Mouse (Mus musculus): Measurements from ENCODE around the gene Gm5460. TPM values are rescaled to one million over a fixed set of nuclear protein-coding genes. Genes with fewer than 3 reads are reported as not detected.

Gm5460 gene
- not detected in 2 replicates for polyA plus RNA-seq (2015; fragmentation: Nextera tagmentation; extraction: Ambion mirVana)

- Histone ChIP-seq H3K4me3 (replicated peaks; ENCODE audit: low read length) (no peak within 1 kb of the TSS), H3K4me1 (ENCODE audit: control insufficient read depth, insufficient read depth, low read length) (no peaks in the 10 kb centered on the region), H3K9me3 (replicated peaks; ENCODE audit: control insufficient read depth, low read length) (no peaks in the 10 kb centered on the region), H3K4me2 (ENCODE audit: low read depth, low read length) (no peak within 1 kb of the TSS), H3K9ac (ENCODE audit: low read length) (no peak within 1 kb of the TSS), H3K36me3 (ENCODE audit: control insufficient read depth, insufficient read depth, low read length) (no peaks in the 10 kb centered on the region), H3K27me3 (ENCODE audit: control insufficient read depth, insufficient read depth, low read length) (no peaks in the 10 kb centered on the region), H3K27ac (ENCODE audit: low read length) (no peak within 1 kb of the TSS)
- no peak for ATAC-seq (ENCODE audit: insufficient read depth, low FRiP score)
- WGBS, result 92% methylated on average over 4 of the region's 4 CpGs
These were observed at the start of gene Gm5460 for GRCm38 (mm10) chr14:34016381-34016780. Gm5460 (plus strand) TSS chr14:34016758.

- WGBS, result 36% methylated on average over 7 of the region's 7 CpGs
- peak; percentile 47; the same call in 1 of the 2 replicates for ATAC-seq (ENCODE audit: insufficient read depth, low FRiP score)
These were observed 43.9 kb upstream of the Gm5460 start for GRCm38 (mm10) chr14:33972679-33973078.

GRCm38 (mm10) chr14:33974752-33975151 lies 41.8 kb upstream of the Gm5460 start:
- Histone ChIP-seq H3K27ac (ENCODE audit: low read length) (no peak overlapping the region), H3K27me3 (ENCODE audit: control insufficient read depth, insufficient read depth, low read length) (no peaks in the 10 kb centered on the region), H3K36me3 (ENCODE audit: control insufficient read depth, insufficient read depth, low read length) (no peaks in the 10 kb centered on the region), H3K9me3 (replicated peaks; ENCODE audit: control insufficient read depth, low read length) (no peaks in the 10 kb centered on the region), H3K4me1 (ENCODE audit: control insufficient read depth, insufficient read depth, low read length) (peaks cover 4% of the 10 kb centered on the region), H3K4me2 (ENCODE audit: low read depth, low read length) (no peak overlapping the region), H3K4me3 (replicated peaks; ENCODE audit: low read length) (no peak overlapping the region), H3K9ac (ENCODE audit: low read length) (no peak overlapping the region)
- 77% methylated on average over 5 of the region's 5 CpGs for WGBS
- no peak for ATAC-seq (ENCODE audit: insufficient read depth, low FRiP score)

More at GRCm38 (mm10) chr14:33972679-33973078, 43.9 kb upstream of the Gm5460 start:
- Histone ChIP-seq H3K36me3 (ENCODE audit: control insufficient read depth, insufficient read depth, low read length) (no peaks in the 10 kb centered on the region), H3K27ac (ENCODE audit: low read length) (no peak overlapping the region), H3K4me1 (ENCODE audit: control insufficient read depth, insufficient read depth, low read length) (no peaks in the 10 kb centered on the region), H3K4me2 (ENCODE audit: low read depth, low read length) (no peak overlapping the region), H3K9ac (ENCODE audit: low read length) (no peak overlapping the region), H3K27me3 (ENCODE audit: control insufficient read depth, insufficient read depth, low read length) (no peaks in the 10 kb centered on the region), H3K9me3 (replicated peaks; ENCODE audit: control insufficient read depth, low read length) (no peaks in the 10 kb centered on the region), H3K4me3 (replicated peaks; ENCODE audit: low read length) (no peak overlapping the region)

GRCm38 (mm10) chr14:33977748-33978147 lies 38.8 kb upstream of the Gm5460 start:
- no peak overlapping the region for H3K9ac ChIP-seq (ENCODE audit: low read length)
- H3K4me3 ChIP-seq (replicated peaks; ENCODE audit: low read length), result no peak overlapping the region
- peaks cover 4% of the 10 kb centered on the region for H3K4me1 ChIP-seq (ENCODE audit: control insufficient read depth, insufficient read depth, low read length)
- no peak overlapping the region for H3K27ac ChIP-seq (ENCODE audit: low read length)
- H3K9me3 ChIP-seq (replicated peaks; ENCODE audit: control insufficient read depth, low read length), result no peaks in the 10 kb centered on the region
- no peaks in the 10 kb centered on the region for H3K36me3 ChIP-seq (ENCODE audit: control insufficient read depth, insufficient read depth, low read length)
- no peak overlapping the region for H3K4me2 ChIP-seq (ENCODE audit: low read depth, low read length)
- no peak for ATAC-seq (ENCODE audit: insufficient read depth, low FRiP score)
- 41% methylated on average over 7 of the region's 7 CpGs for WGBS
- no peaks in the 10 kb centered on the region for H3K27me3 ChIP-seq (ENCODE audit: control insufficient read depth, insufficient read depth, low read length)

- ATAC-seq (ENCODE audit: insufficient read depth, low FRiP score), result peak; percentile 37; the same call in 1 of the 2 replicates
- Histone ChIP-seq H3K4me3 (replicated peaks; ENCODE audit: low read length) (peak within 1 kb of the TSS; percentile 37), H3K27ac (ENCODE audit: low read length) (no peak within 1 kb of the TSS), H3K4me1 (ENCODE audit: control insufficient read depth, insufficient read depth, low read length) (peaks cover 4% of the 10 kb centered on the region), H3K27me3 (ENCODE audit: control insufficient read depth, insufficient read depth, low read length) (no peaks in the 10 kb centered on the region), H3K36me3 (ENCODE audit: control insufficient read depth, insufficient read depth, low read length) (no peaks in the 10 kb centered on the region), H3K9me3 (replicated peaks; ENCODE audit: control insufficient read depth, low read length) (no peaks in the 10 kb centered on the region), H3K4me2 (ENCODE audit: low read depth, low read length) (peak within 1 kb of the TSS; percentile 62), H3K9ac (ENCODE audit: low read length) (peak within 1 kb of the TSS; percentile 9; the same call in 1 of the 2 replicates)
- 2% methylated on average over 25 of the region's 25 CpGs for WGBS
These were observed 37.9 kb upstream of the Gm5460 start, which contains the start of gene Zfp488 for GRCm38 (mm10) chr14:33978604-33979059. Zfp488 (minus strand) TSS chr14:33978764.

GRCm38 (mm10) chr14:33989201-33989600 lies 27.4 kb upstream of the Gm5460 start:
- no peaks in the 10 kb centered on the region for H3K9me3 ChIP-seq (replicated peaks; ENCODE audit: control insufficient read depth, low read length)
- ATAC-seq (ENCODE audit: insufficient read depth, low FRiP score), result no peak
- no peaks in the 10 kb centered on the region for H3K4me1 ChIP-seq (ENCODE audit: control insufficient read depth, insufficient read depth, low read length)
- H3K4me3 ChIP-seq (replicated peaks; ENCODE audit: low read length), result no peak overlapping the region
- 40% methylated on average over 3 of the region's 3 CpGs for WGBS
- no peak overlapping the region for H3K27ac ChIP-seq (ENCODE audit: low read length)
- no peaks in the 10 kb centered on the region for H3K27me3 ChIP-seq (ENCODE audit: control insufficient read depth, insufficient read depth, low read length)
- H3K36me3 ChIP-seq (ENCODE audit: control insufficient read depth, insufficient read depth, low read length), result no peaks in the 10 kb centered on the region
- no peak overlapping the region for H3K9ac ChIP-seq (ENCODE audit: low read length)
- no peak overlapping the region for H3K4me2 ChIP-seq (ENCODE audit: low read depth, low read length)

- no peak overlapping the region for H3K9ac ChIP-seq (ENCODE audit: low read length)
- H3K27ac ChIP-seq (ENCODE audit: low read length), result no peak overlapping the region
- no peak overlapping the region for H3K4me3 ChIP-seq (replicated peaks; ENCODE audit: low read length)
- H3K9me3 ChIP-seq (replicated peaks; ENCODE audit: control insufficient read depth, low read length), result no peaks in the 10 kb centered on the region
- no peak for ATAC-seq (ENCODE audit: insufficient read depth, low FRiP score)
- no peak overlapping the region for H3K4me2 ChIP-seq (ENCODE audit: low read depth, low read length)
- H3K4me1 ChIP-seq (ENCODE audit: control insufficient read depth, insufficient read depth, low read length), result no peaks in the 10 kb centered on the region
- no peaks in the 10 kb centered on the region for H3K36me3 ChIP-seq (ENCODE audit: control insufficient read depth, insufficient read depth, low read length)
- 73% methylated on average over 4 of the region's 4 CpGs for WGBS
- H3K27me3 ChIP-seq (ENCODE audit: control insufficient read depth, insufficient read depth, low read length), result no peaks in the 10 kb centered on the region
These were observed 24.6 kb upstream of the Gm5460 start for GRCm38 (mm10) chr14:33991971-33992370.

GRCm38 (mm10) chr14:33993051-33993450 lies 23.5 kb upstream of the Gm5460 start:
- Histone ChIP-seq H3K27ac (ENCODE audit: low read length) (no peak overlapping the region), H3K4me1 (ENCODE audit: control insufficient read depth, insufficient read depth, low read length) (no peaks in the 10 kb centered on the region), H3K27me3 (ENCODE audit: control insufficient read depth, insufficient read depth, low read length) (no peaks in the 10 kb centered on the region), H3K4me3 (replicated peaks; ENCODE audit: low read length) (no peak overlapping the region), H3K4me2 (ENCODE audit: low read depth, low read length) (no peak overlapping the region), H3K9me3 (replicated peaks; ENCODE audit: control insufficient read depth, low read length) (no peaks in the 10 kb centered on the region), H3K9ac (ENCODE audit: low read length) (no peak overlapping the region), H3K36me3 (ENCODE audit: control insufficient read depth, insufficient read depth, low read length) (no peaks in the 10 kb centered on the region)
- no peak for ATAC-seq (ENCODE audit: insufficient read depth, low FRiP score)
- WGBS, result 88% methylated on average over 9 of the region's 9 CpGs

- Histone ChIP-seq H3K4me3 (replicated peaks; ENCODE audit: low read length) (no peak overlapping the region), H3K9me3 (replicated peaks; ENCODE audit: control insufficient read depth, low read length) (no peaks in the 10 kb centered on the region), H3K36me3 (ENCODE audit: control insufficient read depth, insufficient read depth, low read length) (no peaks in the 10 kb centered on the region), H3K9ac (ENCODE audit: low read length) (no peak overlapping the region), H3K27me3 (ENCODE audit: control insufficient read depth, insufficient read depth, low read length) (no peaks in the 10 kb centered on the region), H3K27ac (ENCODE audit: low read length) (no peak overlapping the region), H3K4me2 (ENCODE audit: low read depth, low read length) (no peak overlapping the region), H3K4me1 (ENCODE audit: control insufficient read depth, insufficient read depth, low read length) (no peaks in the 10 kb centered on the region)
- ATAC-seq (ENCODE audit: insufficient read depth, low FRiP score), result no peak
- 82% methylated on average over 6 of the region's 6 CpGs for WGBS
These were observed 22.9 kb upstream of the Gm5460 start for GRCm38 (mm10) chr14:33993521-33994289.

Measured in stomach, embryonic 16.5 days (tissue).